Mouse (Mus musculus) forebrain, embryonic 15.5 days (tissue): ENCODE data around the gene Phlpp1. TPM values are rescaled to one million over a fixed set of nuclear protein-coding genes. Genes with fewer than 3 reads are reported as not detected.

Experiments used
- ATAC-seq: fragments of 200-750 bp; cut with Nextera tagmentation; replicated peaks from 2 replicates; pipeline ENCODE4 v1.8.0; 2017; ENCODE audit warnings: mild to moderate bottlenecking, moderate TSS enrichment, moderate library complexity
- H3K27ac ChIP-seq: fragments of 300-500 bp; sonication (generic); replicated peaks from 2 replicates; pipeline ENCODE4 v1.5.1; 2015; ENCODE audit warnings: mild to moderate bottlenecking, inconsistent platforms
- H3K27me3 ChIP-seq: fragments of 300-500 bp; sonication (generic); 2 replicates; pipeline ENCODE4 v1.6.1; 2015; ENCODE audit warnings: inconsistent platforms
- H3K36me3 ChIP-seq: fragments of 300-500 bp; sonication (generic); 2 replicates; pipeline ENCODE4 v1.6.1; 2015; ENCODE audit warnings: mild to moderate bottlenecking, inconsistent platforms
- H3K4me1 ChIP-seq: fragments of 300-500 bp; sonication (generic); 2 replicates; pipeline ENCODE4 v1.6.1; 2015; ENCODE audit warnings: inconsistent platforms
- H3K4me2 ChIP-seq: fragments of 300-500 bp; sonication (generic); replicated peaks from 2 replicates; pipeline ENCODE4 v1.6.1; 2015; ENCODE audit warnings: mild to moderate bottlenecking, inconsistent platforms
- H3K4me3 ChIP-seq: fragments of 300-500 bp; sonication (generic); 2 replicates; pipeline ENCODE4 v1.5.1; 2015; ENCODE audit warnings: mild to moderate bottlenecking, inconsistent platforms
- H3K9ac ChIP-seq: fragments of 300-500 bp; sonication (generic); replicated peaks from 2 replicates; pipeline ENCODE4 v1.6.1; 2015; ENCODE audit warnings: mild to moderate bottlenecking, inconsistent platforms
- H3K9me3 ChIP-seq: fragments of 300-500 bp; sonication (generic); 2 replicates; pipeline ENCODE4 v1.6.1; 2016; ENCODE audit warnings: inconsistent platforms
- WGBS: fragments of 180-500 bp; shearing (Covaris S2); methylation state at CpG from one replicate; pipeline ENCODE4 v1.1.7; 2015; ENCODE audit warnings: mixed read lengths; 5-methylcytosine and 5-hydroxymethylcytosine counted together
- polyA plus RNA-seq: library from polyadenylated mRNA; unstranded; fragments of >200 nt; fragmentation: Nextera tagmentation; extraction: Ambion mirVana; gene quantifications from 2 replicates; pipeline ENCODE4 v1.2.1, GENCODE M21; 2015

The Phlpp1 gene
- polyA plus RNA-seq, 1 experiment from 2014 or later, result 8.2 TPM

GRCm38 (mm10) chr1:106169741-106170265 is 1.7 kb upstream of the Phlpp1 start:
- H3K9ac ChIP-seq, result no peak overlapping the region
- 62% methylated on average over 5 of the region's 5 CpGs for WGBS
- H3K27me3 ChIP-seq, result no peaks in the 10 kb centered on the region
- H3K4me1 ChIP-seq, result peaks cover 23% of the 10 kb centered on the region
- no peak overlapping the region for H3K27ac ChIP-seq
- H3K9me3 ChIP-seq, result no peaks in the 10 kb centered on the region
- no peak overlapping the region for H3K4me3 ChIP-seq
- H3K36me3 ChIP-seq, result no peaks in the 10 kb centered on the region
- no peak for ATAC-seq
- H3K4me2 ChIP-seq, result no peak overlapping the region

DNA sequence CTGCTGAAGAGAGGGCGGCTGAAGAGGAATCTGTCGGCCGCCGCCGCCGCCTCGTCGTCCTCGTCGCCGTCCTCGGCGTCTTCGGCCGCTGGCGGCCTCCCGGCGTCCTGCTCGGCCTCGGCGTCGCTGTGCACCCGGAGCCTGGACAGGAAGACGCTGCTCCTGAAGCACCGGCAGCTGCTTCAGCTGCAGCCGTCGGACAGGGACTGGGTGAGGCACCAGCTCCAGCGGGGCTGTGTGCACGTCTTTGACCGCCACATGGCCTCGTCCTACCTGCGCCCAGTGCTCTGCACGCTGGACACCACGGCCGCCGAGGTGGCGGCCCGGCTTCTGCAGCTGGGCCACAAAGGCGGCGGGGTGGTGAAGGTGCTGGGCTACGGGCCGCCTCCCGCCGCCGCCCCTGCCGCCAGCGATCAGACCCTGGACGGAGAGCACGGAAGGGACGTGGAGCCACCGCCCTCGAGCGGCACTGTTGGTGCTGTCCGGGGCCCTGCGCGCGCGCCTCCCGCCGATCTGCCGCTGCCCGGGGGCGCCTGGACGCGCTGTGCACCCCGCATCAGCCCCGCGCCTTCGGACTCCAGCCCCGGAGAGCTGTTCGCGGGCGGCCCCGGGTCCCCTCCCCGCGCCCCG is 864 bp downstream of the Phlpp1 start:
- Histone ChIP-seq H3K4me3 (peak overlapping the region; percentile 91), H3K4me1 (peaks cover 43% of the 10 kb centered on the region), H3K9ac (peak overlapping the region; percentile 92), H3K27me3 (no peaks in the 10 kb centered on the region), H3K9me3 (no peaks in the 10 kb centered on the region), H3K27ac (peak overlapping the region; percentile 96), H3K36me3 (no peaks in the 10 kb centered on the region), H3K4me2 (peak overlapping the region; percentile 61)
- WGBS, result under 1% methylated on average over 77 of the region's 77 CpGs
- ATAC-seq, result no peak

GRCm38 (mm10) chr1:106172931-106173371 is 1.4 kb downstream of the Phlpp1 start:
- Histone ChIP-seq H3K4me3 (peak overlapping the region; percentile 91), H3K27me3 (no peaks in the 10 kb centered on the region), H3K4me2 (peak overlapping the region; percentile 61), H3K27ac (peak overlapping the region; percentile 96), H3K4me1 (peaks cover 47% of the 10 kb centered on the region), H3K9me3 (no peaks in the 10 kb centered on the region), H3K36me3 (no peaks in the 10 kb centered on the region), H3K9ac (peak overlapping the region; percentile 92)
- ATAC-seq, result no peak
- WGBS, result 0% methylated on average over 37 of the region's 47 CpGs

- peaks cover 49% of the 10 kb centered on the region for H3K4me1 ChIP-seq
- ATAC-seq, result no peak
- peak overlapping the region; percentile 61 for H3K4me2 ChIP-seq
- H3K36me3 ChIP-seq, result no peaks in the 10 kb centered on the region
- no peaks in the 10 kb centered on the region for H3K9me3 ChIP-seq
- H3K27me3 ChIP-seq, result no peaks in the 10 kb centered on the region
- peak overlapping the region; percentile 91 for H3K4me3 ChIP-seq
- WGBS, result 13% methylated on average over 9 of the region's 9 CpGs
- H3K9ac ChIP-seq, result peak overlapping the region; percentile 92
- H3K27ac ChIP-seq, result peak overlapping the region; percentile 96; the same call in 1 of the 2 replicates
Observed at GRCm38 (mm10) chr1:106173621-106174156, 2.1 kb downstream of the Phlpp1 start.

DNA sequence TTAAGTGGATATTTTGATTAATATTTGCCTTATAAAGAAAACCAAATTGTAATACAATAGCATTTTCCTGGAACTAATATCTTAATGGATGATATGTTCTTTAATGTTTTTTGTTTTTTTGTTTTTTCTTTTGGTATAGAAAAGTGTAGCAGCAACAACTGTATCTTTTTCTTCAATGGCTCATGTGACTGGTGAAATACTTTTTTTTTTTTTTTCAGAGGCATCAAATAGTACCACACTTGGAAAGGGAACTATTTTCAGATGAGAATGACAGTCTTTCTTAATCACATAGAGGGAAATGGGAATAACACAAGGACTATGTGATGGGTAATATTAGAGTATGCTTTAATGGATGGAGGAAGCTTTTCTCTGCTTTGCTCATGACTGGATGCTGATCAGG is 3.0 kb downstream of the Phlpp1 start:
- H3K4me1 ChIP-seq, result peaks cover 49% of the 10 kb centered on the region
- no peak overlapping the region for H3K27ac ChIP-seq
- H3K36me3 ChIP-seq, result no peaks in the 10 kb centered on the region
- H3K4me2 ChIP-seq, result peak overlapping the region; percentile 61
- H3K27me3 ChIP-seq, result no peaks in the 10 kb centered on the region
- ATAC-seq, result no peak
- H3K9ac ChIP-seq, result peak overlapping the region; percentile 37; the same call in 1 of the 2 replicates
- H3K4me3 ChIP-seq, result peak overlapping the region; percentile 91
- no peaks in the 10 kb centered on the region for H3K9me3 ChIP-seq

GRCm38 (mm10) chr1:106175360-106175759 is 3.8 kb downstream of the Phlpp1 start:
- Histone ChIP-seq H3K27me3 (no peaks in the 10 kb centered on the region), H3K4me1 (peaks cover 49% of the 10 kb centered on the region), H3K36me3 (no peaks in the 10 kb centered on the region), H3K4me3 (peak overlapping the region; percentile 31), H3K27ac (no peak overlapping the region), H3K9me3 (no peaks in the 10 kb centered on the region), H3K4me2 (peak overlapping the region; percentile 61), H3K9ac (peak overlapping the region; percentile 37; the same call in 1 of the 2 replicates)
- WGBS, result 31% methylated on average over 3 of the region's 3 CpGs
- no peak for ATAC-seq

DNA sequence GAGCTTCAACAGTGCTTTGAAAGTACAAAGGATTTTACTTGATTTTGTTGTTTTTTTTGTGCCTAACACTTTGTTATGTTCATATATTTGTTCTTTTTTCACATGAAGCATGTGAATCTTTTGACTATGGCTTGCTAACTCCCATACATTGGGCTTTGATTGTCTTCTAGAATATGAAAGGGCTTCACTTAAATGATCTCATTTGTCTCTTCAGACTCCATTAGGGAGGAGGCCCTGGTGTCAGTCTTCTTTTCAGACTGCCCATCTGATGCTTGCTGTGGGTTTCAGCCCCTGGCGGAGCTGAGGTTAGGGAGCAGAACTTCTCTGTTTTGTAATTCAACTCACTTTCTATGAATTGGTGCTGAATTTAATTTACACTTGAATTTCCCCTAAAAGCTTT is 5.2 kb downstream of the Phlpp1 start:
- H3K4me3 ChIP-seq, result 0 out of 2 replicates have a peak overlapping the region, but pooled peaks have one; percentile 3
- no peaks in the 10 kb centered on the region for H3K27me3 ChIP-seq
- no peak overlapping the region for H3K27ac ChIP-seq

GRCm38 (mm10) chr1:106177868-106178790 is 6.6 kb downstream of the Phlpp1 start:
- WGBS, result 43% methylated on average over 8 of the region's 8 CpGs
- no peak overlapping the region for H3K4me3 ChIP-seq
- H3K4me2 ChIP-seq, result no peak overlapping the region
- H3K36me3 ChIP-seq, result no peaks in the 10 kb centered on the region
- H3K9me3 ChIP-seq, result no peaks in the 10 kb centered on the region
- no peak overlapping the region for H3K27ac ChIP-seq
- ATAC-seq, result no peak
- H3K4me1 ChIP-seq, result peaks cover 44% of the 10 kb centered on the region
- H3K9ac ChIP-seq, result no peak overlapping the region
- no peaks in the 10 kb centered on the region for H3K27me3 ChIP-seq

More for the DNA sequence above, 5.2 kb downstream of the Phlpp1 start:
- ATAC-seq, result no peak
- peak overlapping the region; percentile 24; the same call in 1 of the 2 replicates for H3K9ac ChIP-seq
- peak overlapping the region; percentile 30; the same call in 1 of the 2 replicates for H3K4me2 ChIP-seq
- no peaks in the 10 kb centered on the region for H3K9me3 ChIP-seq
- WGBS, result 6% methylated on average over 1 of the region's 1 CpGs
- H3K36me3 ChIP-seq, result no peaks in the 10 kb centered on the region
- H3K4me1 ChIP-seq, result peaks cover 44% of the 10 kb centered on the region

- WGBS, result 79% methylated on average over 2 of the region's 2 CpGs
Observed at GRCm38 (mm10) chr1:106183701-106184100, 12.1 kb downstream of the Phlpp1 start.

GRCm38 (mm10) chr1:106184780-106185460 is 13.4 kb downstream of the Phlpp1 start:
- Histone ChIP-seq H3K4me3 (no peak overlapping the region), H3K9ac (no peak overlapping the region), H3K36me3 (no peaks in the 10 kb centered on the region), H3K27me3 (no peaks in the 10 kb centered on the region), H3K4me2 (no peak overlapping the region), H3K27ac (no peak overlapping the region), H3K9me3 (no peaks in the 10 kb centered on the region), H3K4me1 (peaks cover 11% of the 10 kb centered on the region)
- 72% methylated on average over 4 of the region's 4 CpGs for WGBS
- ATAC-seq, result no peak

More at GRCm38 (mm10) chr1:106183701-106184100, 12.1 kb downstream of the Phlpp1 start:
- Histone ChIP-seq H3K27ac (no peak overlapping the region), H3K9me3 (no peaks in the 10 kb centered on the region), H3K4me3 (no peak overlapping the region), H3K36me3 (no peaks in the 10 kb centered on the region), H3K4me1 (peaks cover 11% of the 10 kb centered on the region), H3K4me2 (no peak overlapping the region), H3K27me3 (no peaks in the 10 kb centered on the region), H3K9ac (no peak overlapping the region)
- ATAC-seq, result no peak

DNA sequence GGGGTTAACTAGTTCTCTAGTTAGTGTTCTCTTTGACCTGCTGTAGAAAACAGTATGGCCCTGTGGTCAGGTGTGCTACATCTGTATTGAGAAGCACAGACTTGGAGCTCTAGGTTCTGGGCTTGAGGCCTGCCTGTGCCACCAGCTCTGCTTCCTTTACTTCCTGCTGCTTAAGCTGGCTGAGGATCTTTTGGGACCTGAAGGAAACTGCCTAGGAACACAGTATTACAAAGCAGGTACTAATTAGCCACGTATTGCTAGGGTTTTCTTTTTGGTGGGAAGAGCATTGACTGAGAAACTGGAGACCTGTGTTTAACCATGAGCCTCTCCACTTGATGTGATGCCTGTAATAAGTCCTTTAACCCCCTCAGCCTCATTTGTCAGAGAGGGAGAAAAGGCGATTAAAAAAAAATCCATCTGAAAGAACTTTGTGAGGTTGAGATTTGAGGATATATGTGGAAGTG is 13.9 kb downstream of the Phlpp1 start:
- Histone ChIP-seq H3K27me3 (no peaks in the 10 kb centered on the region), H3K4me1 (peaks cover 11% of the 10 kb centered on the region), H3K9me3 (no peaks in the 10 kb centered on the region), H3K36me3 (no peaks in the 10 kb centered on the region), H3K4me2 (no peak overlapping the region), H3K4me3 (no peak overlapping the region), H3K9ac (no peak overlapping the region), H3K27ac (no peak overlapping the region)
- ATAC-seq, result no peak; the same call in 1 of the 2 replicates
- WGBS, result 11% methylated on average over 2 of the region's 2 CpGs
